Mouse (Mus musculus) forebrain, postnatal 0 days (tissue): ENCODE measurements at regions not wholly inside any gene's neighbourhood (a gene's known extent, or its start where the extent isn't known, plus 50 kb on each side); places are given as distances from the start of the nearest gene placed in this dataset.

Source experiments
- ATAC-seq: fragments of 200-750 bp; cut with Nextera tagmentation; 2 replicates; pipeline ENCODE4 v1.8.0; 2017; ENCODE audit warnings: mild to moderate bottlenecking, moderate library complexity
- DNase-seq: peaks from one replicate; pipeline ENCODE4 v3.0.0-alpha.2; 2015
- H3K27ac ChIP-seq: fragments of 300-500 bp; sonication (generic); 2 replicates; pipeline ENCODE4 v1.5.1; 2014; ENCODE audit warnings: low read depth, mild to moderate bottlenecking, antibody characterized with exemption, low read length, moderate library complexity, mixed read lengths
- H3K27me3 ChIP-seq: fragments of 300-500 bp; sonication (generic); 2 replicates; pipeline ENCODE4 v1.6.1; 2014; ENCODE audit warnings: mild to moderate bottlenecking, low read length, mixed read lengths; ENCODE audit not compliant: insufficient read depth
- H3K36me3 ChIP-seq: fragments of 300-500 bp; sonication (generic); 2 replicates; pipeline ENCODE4 v1.6.1; 2014; ENCODE audit warnings: mild to moderate bottlenecking, moderate library complexity; ENCODE audit not compliant: insufficient read depth
- H3K4me1 ChIP-seq: fragments of 300-500 bp; sonication (generic); 2 replicates; pipeline ENCODE4 v1.6.1; 2014; ENCODE audit warnings: antibody characterized with exemption; ENCODE audit not compliant: insufficient read depth
- H3K4me2 ChIP-seq: fragments of 300-500 bp; sonication (generic); 2 replicates; pipeline ENCODE4 v1.6.1; 2014; ENCODE audit warnings: low read depth, mild to moderate bottlenecking, moderate library complexity
- H3K4me3 ChIP-seq: fragments of 300-500 bp; sonication (generic); 2 replicates; pipeline ENCODE4 v1.5.1; 2014; ENCODE audit warnings: low read depth, low read length, mixed read lengths
- H3K9ac ChIP-seq: fragments of 300-500 bp; sonication (generic); 2 replicates; pipeline ENCODE4 v1.6.1; 2014; ENCODE audit warnings: mild to moderate bottlenecking
- H3K9me3 ChIP-seq: fragments of 300-500 bp; sonication (generic); 2 replicates; pipeline ENCODE4 v1.6.1; 2016; ENCODE audit warnings: low read length
- CTCF ChIP-seq: sonication (generic); IDR thresholded peaks from 2 replicates; pipeline ENCODE4 v1.5.1; 2016; ENCODE audit warnings: antibody characterized with exemption, control low read depth, low read depth
- WGBS: fragments of 180-500 bp; shearing (Covaris S2); extraction: QIAGEN DNeasy Blood & Tissue Kit; methylation state at CpG from one replicate; pipeline ENCODE4 v1.1.7; 2014; 5-methylcytosine and 5-hydroxymethylcytosine counted together

- WGBS = 88% methylated on average over 9 of the region's 9 CpGs
- Histone ChIP-seq H3K4me1 (no peaks in the 10 kb centered on the region), H3K9me3 (no peaks in the 10 kb centered on the region), H3K36me3 (no peaks in the 10 kb centered on the region), H3K4me2 (no peak overlapping the region), H3K27ac (no peak overlapping the region), H3K27me3 (no peaks in the 10 kb centered on the region), H3K4me3 (no peak overlapping the region), H3K9ac (no peak overlapping the region)
- DNase-seq (no peak), ATAC-seq (no peak)
- no peak for TF ChIP-seq CTCF
Observed at GRCm38 (mm10) chr5:43424551-43425257, 90.6 kb upstream of the C1qtnf7 start.

- no peak overlapping the region for H3K9ac ChIP-seq
- TF ChIP-seq CTCF = no peak
- WGBS = 87% methylated on average over 2 of the region's 2 CpGs
- H3K27me3 ChIP-seq = no peaks in the 10 kb centered on the region
- no peak overlapping the region for H3K4me3 ChIP-seq
- ATAC-seq (no peak), DNase-seq (no peak)
- no peaks in the 10 kb centered on the region for H3K9me3 ChIP-seq
- no peaks in the 10 kb centered on the region for H3K36me3 ChIP-seq
- H3K4me2 ChIP-seq = no peak overlapping the region
- H3K4me1 ChIP-seq = no peaks in the 10 kb centered on the region
- no peak overlapping the region for H3K27ac ChIP-seq
Observed at GRCm38 (mm10) chr5:43433337-43433736, 82.0 kb upstream of the C1qtnf7 start.

- Histone ChIP-seq H3K27ac (no peak overlapping the region), H3K4me3 (no peak overlapping the region), H3K36me3 (no peaks in the 10 kb centered on the region), H3K4me2 (no peak overlapping the region), H3K9me3 (no peaks in the 10 kb centered on the region), H3K27me3 (no peaks in the 10 kb centered on the region), H3K4me1 (no peaks in the 10 kb centered on the region), H3K9ac (no peak overlapping the region)
- ATAC-seq = no peak
- no peak for TF ChIP-seq CTCF
- 10% methylated on average over 2 of the region's 2 CpGs for WGBS
- no peak for DNase-seq
Observed at GRCm38 (mm10) chr5:43439191-43439590, 76.1 kb upstream of the C1qtnf7 start.

- no peak for DNase-seq
- Histone ChIP-seq H3K27me3 (no peaks in the 10 kb centered on the region), H3K27ac (no peak overlapping the region), H3K4me3 (no peak overlapping the region), H3K4me1 (no peaks in the 10 kb centered on the region), H3K9ac (no peak overlapping the region), H3K36me3 (no peaks in the 10 kb centered on the region), H3K9me3 (no peaks in the 10 kb centered on the region), H3K4me2 (no peak overlapping the region)
- WGBS = 75% methylated on average over 3 of the region's 3 CpGs
- no peak for TF ChIP-seq CTCF
- ATAC-seq = no peak
Observed at GRCm38 (mm10) chr5:43441306-43441705, 74.0 kb upstream of the C1qtnf7 start.

GRCm38 (mm10) chr5:43444582-43445214 is 70.6 kb upstream of the C1qtnf7 start:
- ATAC-seq (no peak), DNase-seq (no peak)
- no peak overlapping the region for H3K4me2 ChIP-seq
- no peaks in the 10 kb centered on the region for H3K36me3 ChIP-seq
- no peak overlapping the region for H3K4me3 ChIP-seq
- TF ChIP-seq CTCF = no peak
- no peaks in the 10 kb centered on the region for H3K9me3 ChIP-seq
- WGBS = 78% methylated on average over 3 of the region's 3 CpGs
- no peaks in the 10 kb centered on the region for H3K27me3 ChIP-seq
- H3K27ac ChIP-seq = no peak overlapping the region
- H3K9ac ChIP-seq = no peak overlapping the region
- no peaks in the 10 kb centered on the region for H3K4me1 ChIP-seq

- no peak overlapping the region for H3K27ac ChIP-seq
- no peak for TF ChIP-seq CTCF
- no peaks in the 10 kb centered on the region for H3K36me3 ChIP-seq
- H3K27me3 ChIP-seq = no peaks in the 10 kb centered on the region
- no peaks in the 10 kb centered on the region for H3K9me3 ChIP-seq
- no peak overlapping the region for H3K4me3 ChIP-seq
- no peak overlapping the region for H3K9ac ChIP-seq
- H3K4me1 ChIP-seq = no peaks in the 10 kb centered on the region
- DNase-seq (no peak), ATAC-seq (no peak)
- H3K4me2 ChIP-seq = no peak overlapping the region
Observed at GRCm38 (mm10) chr5:43445620-43446019, 69.7 kb upstream of the C1qtnf7 start.

GRCm38 (mm10) chr5:43446295-43446694 is 69.0 kb upstream of the C1qtnf7 start:
- ATAC-seq (no peak), DNase-seq (no peak)
- Histone ChIP-seq H3K27ac (no peak overlapping the region), H3K4me2 (no peak overlapping the region), H3K27me3 (no peaks in the 10 kb centered on the region), H3K36me3 (no peaks in the 10 kb centered on the region), H3K4me1 (no peaks in the 10 kb centered on the region), H3K9me3 (no peaks in the 10 kb centered on the region), H3K9ac (no peak overlapping the region), H3K4me3 (no peak overlapping the region)
- TF ChIP-seq CTCF = no peak
